In the genomic region with DNA sequence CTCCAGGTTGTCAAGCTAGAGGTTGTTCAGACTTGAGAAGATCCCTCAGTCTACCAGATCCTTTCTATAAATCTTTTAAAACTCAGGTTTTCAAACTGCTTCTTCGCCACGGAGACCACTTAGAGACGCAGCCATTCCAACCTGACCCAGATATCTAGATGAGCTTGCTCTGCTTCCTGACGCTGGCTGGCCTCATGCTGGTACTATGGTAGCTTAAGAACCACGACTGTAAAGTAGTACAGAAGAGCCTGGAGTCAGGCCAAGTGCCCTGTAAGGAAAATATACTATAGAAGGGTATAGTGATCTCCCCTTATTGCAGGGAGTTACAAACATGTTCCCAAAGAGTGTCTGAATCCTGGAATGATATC, we compare ENCODE assay signal across 8 mouse cellular contexts. TPM values are rescaled to one million over a fixed set of nuclear protein-coding genes. Genes with fewer than 3 reads are reported as not detected.
A peak's percentile ranks its signal among the peaks of the same experiment; 100 is the strongest.
DNase-seq lines count a peak whose midpoint lies in the region; ATAC-seq and TF ChIP-seq lines count a peak whose summit lies in the region.

No protein-coding gene starts in this region.

- peaks cover 14% of the 10 kb centered on the region for H3K4me1 ChIP-seq in kidney, embryonic 16.5 days (ENCODE audit: insufficient read depth, low read length)
- H3K4me1 ChIP-seq in bone marrow macrophage, adult 2 months (ENCODE audit: control insufficient read depth, insufficient read depth, low read length): peaks cover 8% of the 10 kb centered on the region
- peaks cover 6% of the 10 kb centered on the region for H3K4me1 ChIP-seq in hindbrain, embryonic 12.5 days
- H3K4me1 ChIP-seq in midbrain, embryonic 14.5 days (ENCODE audit: control insufficient read depth, insufficient read depth, low read length): 0 out of 2 replicates have a peak, but pooled peaks cover 3% of the 10 kb centered on the region

- no peak for ATAC-seq in kidney, embryonic 16.5 days (ENCODE audit: low FRiP score, low TSS enrichment)
- ATAC-seq in hindbrain, embryonic 12.5 days (ENCODE audit: low FRiP score): no peak
- ATAC-seq in midbrain, embryonic 14.5 days (ENCODE audit: low FRiP score, low TSS enrichment): no peak

- H3K9me3 ChIP-seq in kidney, embryonic 16.5 days (ENCODE audit: low read length): no peaks in the 10 kb centered on the region
- H3K9me3 ChIP-seq in hindbrain, embryonic 12.5 days (replicated peaks): no peaks in the 10 kb centered on the region
- H3K9me3 ChIP-seq in midbrain, embryonic 14.5 days (ENCODE audit: control insufficient read depth, low read length): no peaks in the 10 kb centered on the region

- WGBS in kidney, embryonic 16.5 days: 10% methylated on average over 5 of the region's 5 CpGs
- WGBS in hindbrain, embryonic 12.5 days: 18% methylated on average over 5 of the region's 5 CpGs
- WGBS in midbrain, embryonic 14.5 days: 16% methylated on average over 5 of the region's 5 CpGs

- peak overlapping the region; percentile 66 for H3K4me3 ChIP-seq in kidney, embryonic 16.5 days (ENCODE audit: low read length)
- H3K4me3 ChIP-seq in bone marrow macrophage, adult 2 months (ENCODE audit: insufficient read depth, low read length): peak overlapping the region; percentile 69
- peak overlapping the region; percentile 60 for H3K4me3 ChIP-seq in hindbrain, embryonic 12.5 days
- H3K4me3 ChIP-seq in midbrain, embryonic 14.5 days (replicated peaks; ENCODE audit: low read depth, low read length): peak overlapping the region; percentile 51

- H3K27ac ChIP-seq in kidney, embryonic 16.5 days (ENCODE audit: low read length): no peak overlapping the region
- peak overlapping the region; percentile 85 for H3K27ac ChIP-seq in bone marrow macrophage, adult 2 months (ENCODE audit: insufficient read depth, low read depth, low read length)
- H3K27ac ChIP-seq in hindbrain, embryonic 12.5 days: no peak overlapping the region
- no peak overlapping the region for H3K27ac ChIP-seq in midbrain, embryonic 14.5 days (replicated peaks; ENCODE audit: low read depth, low read length)

- no peak for TF ChIP-seq POLR2A in bone marrow macrophage, adult 2 months (IDR thresholded peaks at IDR 0.05; ENCODE audit: borderline replicate concordance, low read depth, low read length)

- H3K4me2 ChIP-seq in kidney, embryonic 16.5 days (replicated peaks; ENCODE audit: low read depth, low read length): peak overlapping the region; percentile 83
- peak overlapping the region; percentile 88 for H3K4me2 ChIP-seq in hindbrain, embryonic 12.5 days (replicated peaks)
- H3K4me2 ChIP-seq in midbrain, embryonic 14.5 days (ENCODE audit: low read length): peak overlapping the region; percentile 75

- no peak for DNase-seq in kidney, postnatal 4 days
- DNase-seq in midbrain, embryonic 14.5 days: peak; percentile 51
- no peak for DNase-seq in right cerebral cortex, postnatal 36 days (ENCODE audit: low spot score in 2 of 2)
- DNase-seq in gastrocnemius, adult 18-20 months (ENCODE audit: low spot score): no peak
- DNase-seq in urinary bladder, postnatal 36 days (ENCODE audit: low spot score in 2 of 2): no peak

- H3K27me3 ChIP-seq in kidney, embryonic 16.5 days (ENCODE audit: insufficient read depth, low read length): no peaks in the 10 kb centered on the region
- peaks cover 5% of the 10 kb centered on the region; the same call in 1 of the 2 replicates for H3K27me3 ChIP-seq in hindbrain, embryonic 12.5 days
- no peaks in the 10 kb centered on the region for H3K27me3 ChIP-seq in midbrain, embryonic 14.5 days (ENCODE audit: control insufficient read depth, insufficient read depth, low read length)

- H3K9ac ChIP-seq in kidney, embryonic 16.5 days (replicated peaks; ENCODE audit: low read length): peak overlapping the region; percentile 78
- peak overlapping the region; percentile 77 for H3K9ac ChIP-seq in hindbrain, embryonic 12.5 days
- H3K9ac ChIP-seq in midbrain, embryonic 14.5 days (replicated peaks; ENCODE audit: low read length): peak overlapping the region; percentile 63

- TF ChIP-seq CTCF in bone marrow macrophage, adult 2 months (IDR thresholded peaks at IDR 0.05; ENCODE audit: low read depth, low read length): no peak

- no peaks in the 10 kb centered on the region for H3K36me3 ChIP-seq in kidney, embryonic 16.5 days (ENCODE audit: insufficient read depth, low read length)
- H3K36me3 ChIP-seq in hindbrain, embryonic 12.5 days: no peaks in the 10 kb centered on the region
- H3K36me3 ChIP-seq in midbrain, embryonic 14.5 days (ENCODE audit: control insufficient read depth, insufficient read depth, low read length): no peaks in the 10 kb centered on the region

RNA-seq across cellular contexts. Expression of gene Slc41a3, which starts 0.8 kb away (rescaled TPM):
- polyA plus RNA-seq in kidney, embryonic 16.5 days (2015; fragmentation: Nextera tagmentation; extraction: Ambion mirVana): 6.7 and 7.2 TPM in 2 replicates
- polyA plus RNA-seq in bone marrow macrophage, adult 2 months (2012; ENCODE audit: insufficient read depth, insufficient read length, missing spikeins): 13.4 and 14.7 TPM in 2 replicates
- polyA plus RNA-seq in hindbrain, embryonic 12.5 days (2016; fragmentation: Nextera tagmentation; extraction: Ambion mirVana): 3.6 TPM in 2 replicates
- 4.7 and 5.3 TPM in 2 replicates for polyA plus RNA-seq in midbrain, embryonic 14.5 days (2014; fragmentation: Nextera tagmentation; extraction: Ambion mirVana)
- total RNA-seq in gastrocnemius, adult 18-20 months (2021): 10 to 100 TPM; 83.4 to 93.7 TPM
